Mouse (Mus musculus) kidney, adult 2 months (tissue): ENCODE measurements around the gene Agl.

Source experiments
- CTCF ChIP-seq: fragments of 200-500 bp; conservative IDR thresholded peaks from 2 replicates; pipeline ENCODE4 v1.5.1; 2011; ENCODE audit warnings: low read depth, mild to moderate bottlenecking, control low read depth, low read length, moderate library complexity, mixed read lengths; ENCODE audit not compliant: insufficient read depth, insufficient read length
- POLR2A ChIP-seq: fragments of 200-500 bp; IDR thresholded peaks from one replicate; pipeline ENCODE4 v1.6.1; 2011; ENCODE audit warnings: low read depth, low read length, control low read depth

DNA sequence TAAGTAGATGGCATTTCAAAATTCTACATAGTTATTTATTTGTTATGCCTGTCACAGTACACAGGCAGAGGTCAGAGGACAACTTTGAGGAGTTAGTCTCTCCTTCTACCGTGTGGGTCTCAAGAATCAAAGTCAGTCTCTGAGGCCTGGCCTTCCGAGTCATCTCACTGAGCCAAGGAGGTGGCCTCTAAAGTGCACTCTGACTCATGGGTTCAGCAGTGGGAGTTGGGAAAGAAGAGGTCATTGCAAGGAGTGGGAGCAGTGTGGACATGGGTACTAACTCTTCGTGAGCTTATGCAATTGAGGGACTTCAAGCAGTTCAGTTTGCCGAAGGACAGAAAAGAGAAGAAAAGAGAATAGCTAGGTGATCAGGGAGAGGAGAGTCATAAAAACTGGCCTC is 41.0 kb upstream of the Agl start:
- TF ChIP-seq POLR2A (no peak), CTCF (no peak)
